Mouse (Mus musculus) forebrain, postnatal 0 days (tissue): Measurements from ENCODE around the gene 2310011J03Rik. TPM values are rescaled to one million over a fixed set of nuclear protein-coding genes. Genes with fewer than 3 reads are reported as not detected.

Source experiments
- ATAC-seq: fragments of 200-750 bp; cut with Nextera tagmentation; 2 replicates; pipeline ENCODE4 v1.8.0; 2017; ENCODE audit warnings: mild to moderate bottlenecking, moderate library complexity
- DNase-seq: peaks from one replicate; pipeline ENCODE4 v3.0.0-alpha.2; 2015
- H3K27ac ChIP-seq: fragments of 300-500 bp; sonication (generic); 2 replicates; pipeline ENCODE4 v1.5.1; 2014; ENCODE audit warnings: low read depth, mild to moderate bottlenecking, antibody characterized with exemption, low read length, moderate library complexity, mixed read lengths
- H3K27me3 ChIP-seq: fragments of 300-500 bp; sonication (generic); 2 replicates; pipeline ENCODE4 v1.6.1; 2014; ENCODE audit warnings: mild to moderate bottlenecking, low read length, mixed read lengths; ENCODE audit not compliant: insufficient read depth
- H3K36me3 ChIP-seq: fragments of 300-500 bp; sonication (generic); 2 replicates; pipeline ENCODE4 v1.6.1; 2014; ENCODE audit warnings: mild to moderate bottlenecking, moderate library complexity; ENCODE audit not compliant: insufficient read depth
- H3K4me1 ChIP-seq: fragments of 300-500 bp; sonication (generic); 2 replicates; pipeline ENCODE4 v1.6.1; 2014; ENCODE audit warnings: antibody characterized with exemption; ENCODE audit not compliant: insufficient read depth
- H3K4me2 ChIP-seq: fragments of 300-500 bp; sonication (generic); 2 replicates; pipeline ENCODE4 v1.6.1; 2014; ENCODE audit warnings: low read depth, mild to moderate bottlenecking, moderate library complexity
- H3K4me3 ChIP-seq: fragments of 300-500 bp; sonication (generic); 2 replicates; pipeline ENCODE4 v1.5.1; 2014; ENCODE audit warnings: low read depth, low read length, mixed read lengths
- H3K9ac ChIP-seq: fragments of 300-500 bp; sonication (generic); 2 replicates; pipeline ENCODE4 v1.6.1; 2014; ENCODE audit warnings: mild to moderate bottlenecking
- H3K9me3 ChIP-seq: fragments of 300-500 bp; sonication (generic); 2 replicates; pipeline ENCODE4 v1.6.1; 2016; ENCODE audit warnings: low read length
- CTCF ChIP-seq: sonication (generic); IDR thresholded peaks from 2 replicates; pipeline ENCODE4 v1.5.1; 2016; ENCODE audit warnings: antibody characterized with exemption, control low read depth, low read depth
- WGBS: fragments of 180-500 bp; shearing (Covaris S2); extraction: QIAGEN DNeasy Blood & Tissue Kit; methylation state at CpG from one replicate; pipeline ENCODE4 v1.1.7; 2014; 5-methylcytosine and 5-hydroxymethylcytosine counted together
- polyA plus RNA-seq: library from polyadenylated mRNA; unstranded; fragments of >200 nt; fragmentation: Nextera tagmentation; extraction: Ambion mirVana; gene quantifications from 2 replicates; pipeline ENCODE4 v1.2.1, GENCODE M21; 2015
- total RNA-seq: library from RNA; depleted of rRNA; stranded (reverse); fragments of >200 nt; gene quantifications from 2 replicates; pipeline ENCODE4 v1.2.3, GENCODE M21; 2014

The 2310011J03Rik gene
- total and polyA plus RNA-seq, 2 experiments from 2014 or later: 22.8 to 32.4 TPM

DNA sequence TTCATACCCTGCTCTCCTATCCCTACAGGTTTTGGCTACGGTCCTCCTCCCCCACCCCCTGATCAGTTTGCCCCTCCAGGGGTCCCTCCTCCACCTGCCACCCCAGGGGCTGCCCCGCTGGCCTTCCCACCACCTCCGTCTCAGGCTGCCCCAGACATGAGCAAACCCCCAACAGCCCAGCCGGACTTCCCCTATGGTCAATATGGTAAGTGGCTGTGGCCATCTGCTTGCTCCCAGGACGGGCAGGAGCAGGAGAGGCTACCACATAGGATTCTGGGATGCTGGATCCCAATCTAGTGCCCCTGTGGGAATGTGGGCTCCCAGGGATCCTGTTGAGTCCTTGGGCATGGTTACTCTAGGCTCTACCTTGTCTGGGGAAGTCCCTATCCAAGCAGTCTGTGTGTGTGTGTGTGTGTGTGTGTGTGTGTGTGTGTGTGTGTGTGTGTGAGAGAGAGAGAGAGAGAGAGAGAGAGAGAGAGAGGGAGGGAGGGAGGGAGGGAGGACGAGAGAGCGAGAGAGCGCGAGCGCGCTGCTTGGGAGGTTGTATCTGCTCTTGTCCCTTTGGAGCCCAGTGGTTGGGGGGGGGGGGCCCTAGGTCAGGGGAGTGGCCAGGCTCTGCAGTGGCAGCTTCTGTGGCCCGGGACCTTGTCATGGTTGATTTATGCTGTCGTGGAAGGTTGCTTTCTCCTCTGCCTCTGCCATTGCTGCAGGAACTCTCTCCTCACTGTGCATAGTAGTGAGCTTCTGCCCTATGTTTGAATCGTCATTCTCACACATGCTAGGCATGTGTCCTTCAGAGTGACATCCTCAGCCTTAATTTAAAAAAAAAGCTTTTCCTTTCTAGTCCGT, 34.9 kb downstream of the 2310011J03Rik start:
- H3K4me2 ChIP-seq: no peak overlapping the region
- no peaks in the 10 kb centered on the region for H3K4me1 ChIP-seq
- H3K27me3 ChIP-seq: no peaks in the 10 kb centered on the region
- ATAC-seq: no peak
- no peak for DNase-seq
- no peak for TF ChIP-seq CTCF
- no peak overlapping the region for H3K9ac ChIP-seq
- WGBS: 75% methylated on average over 15 of the region's 15 CpGs
- peaks cover 80% of the 10 kb centered on the region for H3K36me3 ChIP-seq
- no peak overlapping the region for H3K4me3 ChIP-seq
- no peaks in the 10 kb centered on the region for H3K9me3 ChIP-seq
- H3K27ac ChIP-seq: no peak overlapping the region

DNA sequence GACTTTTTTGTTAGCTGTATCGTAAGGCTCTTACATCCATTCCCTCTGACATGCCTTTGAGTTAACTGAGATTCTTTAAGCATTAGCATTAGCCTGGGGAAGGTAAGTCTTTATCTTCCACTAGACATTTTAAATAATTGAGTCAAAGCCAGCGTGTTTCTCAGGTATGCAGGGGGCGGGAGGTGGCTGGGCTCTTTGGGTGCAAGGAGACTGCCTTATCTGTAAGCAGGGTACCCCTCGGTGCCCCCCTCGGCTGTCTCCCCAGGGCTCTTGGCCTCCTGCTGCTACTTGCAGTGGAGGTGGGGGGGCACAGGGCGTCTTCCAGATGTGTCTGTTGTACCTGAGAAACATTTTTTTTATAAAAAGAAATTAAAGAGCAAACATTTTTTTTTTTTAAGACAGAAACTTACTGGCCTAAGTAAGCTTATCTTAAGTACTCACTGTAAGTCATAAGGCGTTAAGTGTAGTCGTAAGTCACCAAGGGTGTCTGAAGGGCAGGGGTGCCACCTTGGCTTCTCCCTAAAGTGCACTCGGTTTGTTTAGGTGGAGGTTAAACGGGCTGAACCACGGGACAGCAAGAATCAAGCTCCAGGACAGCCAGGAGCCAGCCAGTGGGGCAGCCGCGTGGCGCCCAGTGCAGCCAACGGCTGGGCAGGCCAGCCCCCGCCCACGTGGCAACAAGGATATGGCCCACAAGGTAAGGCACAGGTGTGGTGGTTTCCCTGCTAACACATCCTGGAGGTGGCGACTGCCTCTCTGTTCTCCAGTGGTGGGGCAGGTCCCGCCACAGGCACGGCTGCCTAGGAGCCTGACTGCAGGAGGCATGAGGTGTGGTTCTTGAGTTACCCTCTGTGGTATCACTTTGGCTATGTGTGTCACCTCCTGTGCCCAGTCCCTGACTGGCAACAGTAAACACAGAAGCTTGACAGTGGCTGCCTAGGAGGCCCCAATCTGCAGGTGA, 37.6 kb downstream of the 2310011J03Rik start:
- no peak for TF ChIP-seq CTCF
- 89% methylated on average over 20 of the region's 20 CpGs for WGBS
- H3K4me1 ChIP-seq: no peaks in the 10 kb centered on the region

DNA sequence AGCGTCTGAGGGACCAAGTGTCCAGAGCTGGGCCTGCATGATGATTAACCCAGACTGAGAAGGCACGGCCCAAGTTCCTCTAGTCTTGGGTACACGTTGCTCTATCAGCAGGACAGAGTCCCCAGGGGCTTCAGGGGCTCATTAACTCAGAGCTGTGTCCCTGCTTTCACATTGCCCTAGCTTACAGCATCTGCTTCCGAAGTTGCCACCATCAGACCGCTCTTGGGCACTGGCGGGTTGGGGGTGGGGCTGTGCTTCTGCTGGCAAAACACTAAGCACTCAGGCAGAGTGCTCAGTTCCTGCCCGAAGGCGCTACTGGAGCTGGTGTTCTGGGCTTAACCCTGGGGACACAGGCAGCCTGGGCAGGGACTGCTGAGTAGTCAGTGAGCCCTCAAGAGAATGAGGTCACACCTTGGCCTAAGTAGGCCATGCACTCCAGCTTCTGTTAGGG, 38.4 kb downstream of the 2310011J03Rik start:
- Histone ChIP-seq H3K9me3 (no peaks in the 10 kb centered on the region), H3K4me2 (no peak overlapping the region), H3K36me3 (peaks cover 93% of the 10 kb centered on the region), H3K9ac (no peak overlapping the region), H3K4me3 (no peak overlapping the region), H3K4me1 (no peaks in the 10 kb centered on the region), H3K27me3 (no peaks in the 10 kb centered on the region), H3K27ac (no peak overlapping the region)
- no peak for TF ChIP-seq CTCF
- WGBS: 77% methylated on average over 8 of the region's 8 CpGs
- DNase-seq (no peak), ATAC-seq (no peak)

More for the DNA sequence above, 37.6 kb downstream of the 2310011J03Rik start:
- Histone ChIP-seq H3K36me3 (peaks cover 92% of the 10 kb centered on the region), H3K27me3 (no peaks in the 10 kb centered on the region), H3K9me3 (no peaks in the 10 kb centered on the region), H3K4me2 (no peak overlapping the region), H3K27ac (no peak overlapping the region), H3K9ac (no peak overlapping the region), H3K4me3 (no peak overlapping the region)
- no peak for ATAC-seq
- DNase-seq: no peak

DNA sequence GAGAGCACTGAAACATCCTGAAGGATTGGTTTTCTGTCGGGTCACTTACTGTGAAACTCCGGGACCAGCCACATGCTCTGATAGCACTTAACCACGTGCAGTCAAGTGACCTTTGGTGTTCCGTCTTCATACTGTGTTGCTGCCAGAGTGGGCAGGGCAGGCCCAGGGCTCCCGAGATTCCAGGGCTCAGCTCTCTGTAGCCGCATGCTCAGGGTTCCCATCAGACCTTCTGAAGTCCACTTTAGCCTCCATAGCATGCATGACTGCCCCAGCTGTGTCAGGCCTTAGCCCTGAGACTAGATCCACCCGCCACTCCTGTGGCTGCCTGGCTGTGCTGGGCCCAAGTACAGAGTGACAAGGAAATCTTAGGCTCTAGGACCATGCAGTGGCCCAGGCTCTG, 39.0 kb downstream of the 2310011J03Rik start:
- Histone ChIP-seq H3K27me3 (no peaks in the 10 kb centered on the region), H3K9ac (no peak overlapping the region), H3K4me3 (no peak overlapping the region), H3K27ac (no peak overlapping the region), H3K4me2 (no peak overlapping the region), H3K36me3 (peaks cover 88% of the 10 kb centered on the region), H3K4me1 (no peaks in the 10 kb centered on the region), H3K9me3 (no peaks in the 10 kb centered on the region)
- TF ChIP-seq CTCF: no peak
- DNase-seq (no peak), ATAC-seq (no peak)
- WGBS: 89% methylated on average over 7 of the region's 7 CpGs

DNA sequence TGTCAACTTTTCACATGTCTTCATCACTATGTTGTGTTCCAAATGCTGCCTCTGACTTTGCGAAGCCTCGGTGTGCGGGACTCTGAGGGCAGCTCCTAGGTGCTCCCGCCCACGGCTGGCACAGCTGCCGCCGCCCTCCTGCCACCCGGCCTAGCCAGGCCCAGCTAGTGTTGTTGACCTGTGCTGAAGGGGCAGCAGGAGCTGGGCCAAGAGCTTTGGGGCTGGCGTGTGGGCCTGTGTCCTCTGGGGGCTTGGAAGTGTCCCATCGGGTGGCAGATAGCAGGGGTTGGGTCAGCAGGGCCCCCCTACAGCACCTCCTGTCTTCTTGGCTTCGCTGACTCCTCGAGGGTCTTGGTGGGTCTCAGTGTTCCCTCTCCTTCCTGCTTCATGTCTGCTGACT, 41.1 kb downstream of the 2310011J03Rik start:
- H3K4me1 ChIP-seq: no peaks in the 10 kb centered on the region
- H3K27me3 ChIP-seq: no peaks in the 10 kb centered on the region
- no peak overlapping the region for H3K4me3 ChIP-seq
- TF ChIP-seq CTCF: no peak
- no peaks in the 10 kb centered on the region for H3K9me3 ChIP-seq
- no peak for DNase-seq
- H3K4me2 ChIP-seq: no peak overlapping the region
- H3K27ac ChIP-seq: no peak overlapping the region
- H3K9ac ChIP-seq: no peak overlapping the region
- H3K36me3 ChIP-seq: peaks cover 82% of the 10 kb centered on the region
- no peak for ATAC-seq
- WGBS: 92% methylated on average over 12 of the region's 12 CpGs

DNA sequence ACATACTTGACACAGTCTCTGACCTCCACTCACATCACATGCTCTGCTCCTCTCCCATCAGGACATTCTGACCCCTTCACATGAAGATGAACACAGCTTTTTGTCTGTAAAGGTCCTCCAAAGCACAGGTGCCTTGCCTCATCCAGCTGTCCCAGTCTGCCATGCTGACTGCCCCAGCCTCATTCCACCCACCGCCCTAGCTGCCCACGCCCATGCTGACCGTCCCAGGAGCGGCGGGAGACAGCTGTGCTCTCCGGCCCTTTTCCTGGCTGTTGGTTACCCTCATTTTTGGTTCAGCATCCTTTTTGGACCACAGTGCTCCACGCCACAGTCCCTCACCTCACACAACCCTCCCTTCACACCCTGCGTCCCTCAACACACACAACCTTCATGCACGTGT, 41.9 kb downstream of the 2310011J03Rik start:
- peaks cover 73% of the 10 kb centered on the region for H3K36me3 ChIP-seq
- no peak overlapping the region for H3K9ac ChIP-seq
- H3K4me3 ChIP-seq: no peak overlapping the region
- DNase-seq: no peak
- ATAC-seq: no peak
- no peaks in the 10 kb centered on the region for H3K9me3 ChIP-seq
- TF ChIP-seq CTCF: no peak
- no peaks in the 10 kb centered on the region for H3K4me1 ChIP-seq
- H3K27me3 ChIP-seq: no peaks in the 10 kb centered on the region
- no peak overlapping the region for H3K4me2 ChIP-seq
- H3K27ac ChIP-seq: no peak overlapping the region
- WGBS: 93% methylated on average over 9 of the region's 9 CpGs
